Mouse (Mus musculus): ENCODE results near the gene Nostrin. TPM values are rescaled to one million over a fixed set of nuclear protein-coding genes. Genes with fewer than 3 reads are reported as not detected.

Gene Nostrin
- polyA plus RNA-seq, 1 experiment, result 0.13 TPM

- Histone ChIP-seq H3K4me2 (ENCODE audit: low read depth) (no peak overlapping the region), H3K4me3 (no peak overlapping the region), H3K27me3 (ENCODE audit: control insufficient read depth, insufficient read depth, insufficient read length) (no peaks in the 10 kb centered on the region), H3ac (ENCODE audit: control insufficient read depth, insufficient read length) (no peak overlapping the region), H3K79me2 (ENCODE audit: control insufficient read depth, insufficient read depth) (no peaks in the 10 kb centered on the region), H3K36me3 (ENCODE audit: control insufficient read depth, insufficient read depth) (peaks cover 4% of the 10 kb centered on the region)
- no peak for TF ChIP-seq REST (IDR thresholded peaks at IDR 0.05; ENCODE audit: insufficient read depth, insufficient read length)
- no peak for TF ChIP-seq POLR2A (IDR thresholded peaks at IDR 0.05; ENCODE audit: insufficient read length, low read depth)
- no peak for TF ChIP-seq MYOD1 (IDR thresholded peaks at IDR 0.05; ENCODE audit: control insufficient read depth in 1 of 3, insufficient read length in 2 of 3, low read depth in 2 of 3)
- no peak for TF ChIP-seq E2F4 (IDR thresholded peaks at IDR 0.05; ENCODE audit: insufficient read depth)
- TF ChIP-seq CEBPB (IDR thresholded peaks at IDR 0.05; ENCODE audit: insufficient read depth, poor library complexity, severe bottlenecking), result no peak
- no peak for TF ChIP-seq POLR2AphosphoS2 (IDR thresholded peaks at IDR 0.05; ENCODE audit: insufficient read length, low read depth)
- no peak for TF ChIP-seq TCF3 (IDR thresholded peaks at IDR 0.05; ENCODE audit: insufficient read length, low read depth)
- TF ChIP-seq SRF (IDR thresholded peaks at IDR 0.05; ENCODE audit: control insufficient read depth, insufficient read length, low read depth), result no peak
- no peak for TF ChIP-seq USF1 (IDR thresholded peaks at IDR 0.05; ENCODE audit: low read depth)
- TF ChIP-seq TCF12 (IDR thresholded peaks at IDR 0.05; ENCODE audit: insufficient read depth, poor library complexity, severe bottlenecking), result no peak
- no peak for TF ChIP-seq MYOG (IDR thresholded peaks at IDR 0.05; ENCODE audit: control insufficient read depth in 1 of 3, insufficient read depth in 1 of 3, insufficient read length in 2 of 3, low read depth in 2 of 3)
- no peak for TF ChIP-seq MAX (IDR thresholded peaks at IDR 0.05; ENCODE audit: low read depth)
These were observed 38.1 kb upstream of the Nostrin start for GRCm38 (mm10) chr2:69097526-69097925.

GRCm38 (mm10) chr2:69098701-69099100 is 36.9 kb upstream of the Nostrin start:
- Histone ChIP-seq H3K79me2 (ENCODE audit: control insufficient read depth, insufficient read depth) (no peaks in the 10 kb centered on the region), H3K4me2 (ENCODE audit: low read depth) (no peak overlapping the region), H3K27me3 (ENCODE audit: control insufficient read depth, insufficient read depth, insufficient read length) (no peaks in the 10 kb centered on the region), H3ac (ENCODE audit: control insufficient read depth, insufficient read length) (no peak overlapping the region), H3K4me3 (no peak overlapping the region), H3K36me3 (ENCODE audit: control insufficient read depth, insufficient read depth) (no peaks in the 10 kb centered on the region)
- TF ChIP-seq MYOG (IDR thresholded peaks at IDR 0.05; ENCODE audit: control insufficient read depth in 1 of 3, insufficient read depth in 1 of 3, insufficient read length in 2 of 3, low read depth in 2 of 3), result no peak
- no peak for TF ChIP-seq POLR2A (IDR thresholded peaks at IDR 0.05; ENCODE audit: insufficient read length, low read depth)

GRCm38 (mm10) chr2:69099147-69099546 is 36.5 kb upstream of the Nostrin start:
- Histone ChIP-seq H3K36me3 (ENCODE audit: control insufficient read depth, insufficient read depth) (no peaks in the 10 kb centered on the region), H3K4me2 (ENCODE audit: low read depth) (no peak overlapping the region), H3ac (ENCODE audit: control insufficient read depth, insufficient read length) (no peak overlapping the region), H3K27me3 (ENCODE audit: control insufficient read depth, insufficient read depth, insufficient read length) (no peaks in the 10 kb centered on the region), H3K79me2 (ENCODE audit: control insufficient read depth, insufficient read depth) (no peaks in the 10 kb centered on the region), H3K4me3 (no peak overlapping the region)
- no peak for TF ChIP-seq MYOG (IDR thresholded peaks at IDR 0.05; ENCODE audit: control insufficient read depth in 1 of 3, insufficient read depth in 1 of 3, insufficient read length in 2 of 3, low read depth in 2 of 3)
- no peak for TF ChIP-seq E2F4 (IDR thresholded peaks at IDR 0.05; ENCODE audit: insufficient read depth)
- no peak for TF ChIP-seq TCF3 (IDR thresholded peaks at IDR 0.05; ENCODE audit: insufficient read length, low read depth)
- no peak for TF ChIP-seq SRF (IDR thresholded peaks at IDR 0.05; ENCODE audit: control insufficient read depth, insufficient read length, low read depth)
- TF ChIP-seq CEBPB (IDR thresholded peaks at IDR 0.05; ENCODE audit: insufficient read depth, poor library complexity, severe bottlenecking), result no peak
- TF ChIP-seq REST (IDR thresholded peaks at IDR 0.05; ENCODE audit: insufficient read depth, insufficient read length), result no peak
- TF ChIP-seq MAX (IDR thresholded peaks at IDR 0.05; ENCODE audit: low read depth), result no peak
- TF ChIP-seq POLR2AphosphoS2 (IDR thresholded peaks at IDR 0.05; ENCODE audit: insufficient read length, low read depth), result no peak
- TF ChIP-seq USF1 (IDR thresholded peaks at IDR 0.05; ENCODE audit: low read depth), result no peak
- TF ChIP-seq MYOD1 (IDR thresholded peaks at IDR 0.05; ENCODE audit: control insufficient read depth in 1 of 3, insufficient read length in 2 of 3, low read depth in 2 of 3), result no peak
- no peak for TF ChIP-seq TCF12 (IDR thresholded peaks at IDR 0.05; ENCODE audit: insufficient read depth, poor library complexity, severe bottlenecking)
- no peak for TF ChIP-seq POLR2A (IDR thresholded peaks at IDR 0.05; ENCODE audit: insufficient read length, low read depth)

- Histone ChIP-seq H3K4me2 (ENCODE audit: low read depth) (no peak overlapping the region), H3K79me2 (ENCODE audit: control insufficient read depth, insufficient read depth) (no peaks in the 10 kb centered on the region), H3K4me3 (no peak overlapping the region), H3K27me3 (ENCODE audit: control insufficient read depth, insufficient read depth, insufficient read length) (no peaks in the 10 kb centered on the region), H3ac (ENCODE audit: control insufficient read depth, insufficient read length) (no peak overlapping the region), H3K36me3 (ENCODE audit: control insufficient read depth, insufficient read depth) (no peaks in the 10 kb centered on the region)
- no peak for TF ChIP-seq MYOD1 (IDR thresholded peaks at IDR 0.05; ENCODE audit: control insufficient read depth in 1 of 3, insufficient read length in 2 of 3, low read depth in 2 of 3)
These were observed 34.9 kb upstream of the Nostrin start for GRCm38 (mm10) chr2:69100706-69101105.

- Histone ChIP-seq H3K4me2 (ENCODE audit: low read depth) (no peak overlapping the region), H3ac (ENCODE audit: control insufficient read depth, insufficient read length) (no peak overlapping the region), H3K27me3 (ENCODE audit: control insufficient read depth, insufficient read depth, insufficient read length) (no peaks in the 10 kb centered on the region), H3K79me2 (ENCODE audit: control insufficient read depth, insufficient read depth) (no peaks in the 10 kb centered on the region), H3K4me3 (no peak overlapping the region), H3K36me3 (ENCODE audit: control insufficient read depth, insufficient read depth) (peaks cover 5% of the 10 kb centered on the region)
- no peak for TF ChIP-seq POLR2A (IDR thresholded peaks at IDR 0.05; ENCODE audit: insufficient read length, low read depth)
- no peak for TF ChIP-seq MYOG (IDR thresholded peaks at IDR 0.05; ENCODE audit: control insufficient read depth in 1 of 3, insufficient read depth in 1 of 3, insufficient read length in 2 of 3, low read depth in 2 of 3)
- no peak for TF ChIP-seq CEBPB (IDR thresholded peaks at IDR 0.05; ENCODE audit: insufficient read depth, poor library complexity, severe bottlenecking)
- no peak for TF ChIP-seq MAX (IDR thresholded peaks at IDR 0.05; ENCODE audit: low read depth)
- TF ChIP-seq E2F4 (IDR thresholded peaks at IDR 0.05; ENCODE audit: insufficient read depth), result no peak
- no peak for TF ChIP-seq TCF12 (IDR thresholded peaks at IDR 0.05; ENCODE audit: insufficient read depth, poor library complexity, severe bottlenecking)
These were observed 32.1 kb upstream of the Nostrin start for GRCm38 (mm10) chr2:69103526-69103925.

Measured in myocyte (in vitro differentiated cells).